Mouse (Mus musculus) hindbrain, embryonic 15.5 days (tissue): ENCODE data around the gene Ctxn2. TPM values are rescaled to one million over a fixed set of nuclear protein-coding genes. Genes with fewer than 3 reads are reported as not detected.

Experiments used
- polyA plus RNA-seq: library from polyadenylated mRNA; unstranded; fragments of >200 nt; fragmentation: Nextera tagmentation; extraction: Ambion mirVana; gene quantifications from 2 replicates; pipeline ENCODE4 v1.2.1, GENCODE M21; 2015

The Ctxn2 gene
- polyA plus RNA-seq, 1 experiment from 2014 or later: 16.4 TPM

Other genes with a start within 250 kb of the Ctxn2 start
- 4.5 and 6.1 TPM in 2 replicates for gene Slc24a5, start 68.6 kb upstream of the Ctxn2 start, polyA plus RNA-seq
- gene Myef2, start 13.0 kb upstream of the Ctxn2 start, polyA plus RNA-seq: 181 and 187 TPM in 2 replicates
- 0.09 and 0.13 TPM in 2 replicates for gene Slc12a1, start 15.8 kb downstream of the Ctxn2 start, polyA plus RNA-seq
- gene Dut, start 110.5 kb downstream of the Ctxn2 start, polyA plus RNA-seq: 75.6 and 76.1 TPM in 2 replicates